Mouse (Mus musculus) ES-E14 (cell line): Measurements from ENCODE around the gene Alkbh4.

ENCODE experiments used
- CHD2 ChIP-seq: IDR thresholded peaks from 2 replicates; pipeline ENCODE4 v1.6.1; 2014; ENCODE audit warnings: mild to moderate bottlenecking, low read depth, low read length, inconsistent platforms
- HCFC1 ChIP-seq: IDR thresholded peaks from 2 replicates; pipeline ENCODE4 v1.6.1; 2012; ENCODE audit warnings: low read length, inconsistent platforms, borderline replicate concordance; ENCODE audit not compliant: insufficient read depth
- MAFK ChIP-seq: IDR thresholded peaks from 2 replicates; pipeline ENCODE4 v1.6.1; 2014; ENCODE audit warnings: mild to moderate bottlenecking, low read depth, low read length, inconsistent platforms; ENCODE audit not compliant: insufficient read depth
- ZC3H11A ChIP-seq: IDR thresholded peaks from 2 replicates; pipeline ENCODE4 v1.6.1; 2012; ENCODE audit warnings: low read depth, mild to moderate bottlenecking, inconsistent platforms, low read length, borderline replicate concordance
- ZNF384 ChIP-seq: IDR thresholded peaks from 2 replicates; pipeline ENCODE4 v1.6.1; 2012; ENCODE audit warnings: low read depth, low read length, inconsistent platforms

DNA sequence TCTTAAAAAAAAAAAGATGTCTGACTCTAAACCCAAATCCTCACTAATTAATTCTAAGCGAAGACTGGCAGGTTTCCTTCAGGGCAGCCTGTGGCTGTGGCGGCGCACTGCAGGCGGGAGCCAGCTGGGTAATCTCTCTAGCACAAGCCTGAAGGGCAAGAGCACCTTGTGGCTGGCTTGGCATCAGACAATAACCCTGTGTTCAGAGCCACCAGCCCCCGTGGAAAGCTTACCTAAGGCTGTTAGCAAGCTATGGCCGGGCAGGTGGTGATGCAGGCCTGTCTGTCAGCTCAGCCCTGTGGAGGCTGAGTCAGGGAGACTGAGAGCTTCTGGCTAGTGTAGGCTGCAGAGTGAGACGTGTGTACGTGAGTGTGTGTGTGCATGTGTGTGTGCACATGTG, 29.3 kb downstream of the Alkbh4 start:
- TF ChIP-seq ZNF384 (no peak), CHD2 (no peak), MAFK (no peak), ZC3H11A (no peak), HCFC1 (no peak)
